Mouse (Mus musculus): ENCODE data around the gene Afp. TPM values are rescaled to one million over a fixed set of nuclear protein-coding genes. Genes with fewer than 3 reads are reported as not detected.
A peak's percentile ranks its signal among the peaks of the same experiment; 100 is the strongest.

Afp gene
- polyA plus RNA-seq, 1 experiment, result 0.21 TPM

GRCm38 (mm10) chr5:90485597-90485996 is 4.9 kb upstream of the Afp start:
- H3K27ac ChIP-seq (ENCODE audit: control insufficient read depth, insufficient read depth, low read depth, low read length), result no peak overlapping the region
- H3K36me3 ChIP-seq (ENCODE audit: control insufficient read depth, insufficient read depth, low read length), result no peaks in the 10 kb centered on the region
- no peak for TF ChIP-seq POLR2A (IDR thresholded peaks at IDR 0.05; ENCODE audit: control insufficient read depth, low read depth, low read length)
- no peak for TF ChIP-seq CTCF (IDR thresholded peaks at IDR 0.05; ENCODE audit: control insufficient read depth, insufficient read depth, insufficient replicate concordance, low read depth, low read length)
- no peaks in the 10 kb centered on the region for H3K4me1 ChIP-seq (ENCODE audit: control insufficient read depth, insufficient read depth, low read length)
- no peaks in the 10 kb centered on the region for H3K27me3 ChIP-seq (ENCODE audit: control insufficient read depth, insufficient read depth, low read length)
- no peak overlapping the region for H3K4me3 ChIP-seq (ENCODE audit: control insufficient read depth, low read depth, low read length)

- no peak overlapping the region for H3K4me3 ChIP-seq (ENCODE audit: control insufficient read depth, low read depth, low read length)
- H3K27me3 ChIP-seq (ENCODE audit: control insufficient read depth, insufficient read depth, low read length), result no peaks in the 10 kb centered on the region
- H3K36me3 ChIP-seq (ENCODE audit: control insufficient read depth, insufficient read depth, low read length), result no peaks in the 10 kb centered on the region
- no peak for TF ChIP-seq CTCF (IDR thresholded peaks at IDR 0.05; ENCODE audit: control insufficient read depth, insufficient read depth, insufficient replicate concordance, low read depth, low read length)
- TF ChIP-seq POLR2A (IDR thresholded peaks at IDR 0.05; ENCODE audit: control insufficient read depth, low read depth, low read length), result no peak
- H3K27ac ChIP-seq (ENCODE audit: control insufficient read depth, insufficient read depth, low read depth, low read length), result no peak overlapping the region
- no peaks in the 10 kb centered on the region; the same call in 1 of the 2 replicates for H3K4me1 ChIP-seq (ENCODE audit: control insufficient read depth, insufficient read depth, low read length)
Measured at GRCm38 (mm10) chr5:90488323-90488722, 2.2 kb upstream of the Afp start.

GRCm38 (mm10) chr5:90492440-90492839 is 1.9 kb downstream of the Afp start:
- H3K27ac ChIP-seq (ENCODE audit: control insufficient read depth, insufficient read depth, low read depth, low read length), result no peak overlapping the region
- no peaks in the 10 kb centered on the region for H3K27me3 ChIP-seq (ENCODE audit: control insufficient read depth, insufficient read depth, low read length)
- no peaks in the 10 kb centered on the region; the same call in 1 of the 2 replicates for H3K4me1 ChIP-seq (ENCODE audit: control insufficient read depth, insufficient read depth, low read length)
- TF ChIP-seq CTCF (IDR thresholded peaks at IDR 0.05; ENCODE audit: control insufficient read depth, insufficient read depth, insufficient replicate concordance, low read depth, low read length), result no peak
- TF ChIP-seq POLR2A (IDR thresholded peaks at IDR 0.05; ENCODE audit: control insufficient read depth, low read depth, low read length), result no peak
- no peak overlapping the region for H3K4me3 ChIP-seq (ENCODE audit: control insufficient read depth, low read depth, low read length)
- H3K36me3 ChIP-seq (ENCODE audit: control insufficient read depth, insufficient read depth, low read length), result no peaks in the 10 kb centered on the region

- Histone ChIP-seq H3K27me3 (ENCODE audit: control insufficient read depth, insufficient read depth, low read length) (no peaks in the 10 kb centered on the region), H3K36me3 (ENCODE audit: control insufficient read depth, insufficient read depth, low read length) (no peaks in the 10 kb centered on the region), H3K4me1 (ENCODE audit: control insufficient read depth, insufficient read depth, low read length) (no peaks in the 10 kb centered on the region; the same call in 1 of the 2 replicates), H3K27ac (ENCODE audit: control insufficient read depth, insufficient read depth, low read depth, low read length) (no peak overlapping the region), H3K4me3 (ENCODE audit: control insufficient read depth, low read depth, low read length) (no peak overlapping the region)
- TF ChIP-seq POLR2A (IDR thresholded peaks at IDR 0.05; ENCODE audit: control insufficient read depth, low read depth, low read length), result no peak
- no peak for TF ChIP-seq CTCF (IDR thresholded peaks at IDR 0.05; ENCODE audit: control insufficient read depth, insufficient read depth, insufficient replicate concordance, low read depth, low read length)
Measured at GRCm38 (mm10) chr5:90494308-90494707, 3.8 kb downstream of the Afp start.

- Histone ChIP-seq H3K27ac (ENCODE audit: control insufficient read depth, insufficient read depth, low read depth, low read length) (no peak overlapping the region), H3K36me3 (ENCODE audit: control insufficient read depth, insufficient read depth, low read length) (no peaks in the 10 kb centered on the region), H3K4me3 (ENCODE audit: control insufficient read depth, low read depth, low read length) (no peak overlapping the region), H3K27me3 (ENCODE audit: control insufficient read depth, insufficient read depth, low read length) (no peaks in the 10 kb centered on the region), H3K4me1 (ENCODE audit: control insufficient read depth, insufficient read depth, low read length) (no peaks in the 10 kb centered on the region; the same call in 1 of the 2 replicates)
- no peak for TF ChIP-seq POLR2A (IDR thresholded peaks at IDR 0.05; ENCODE audit: control insufficient read depth, low read depth, low read length)
- no peak for TF ChIP-seq CTCF (IDR thresholded peaks at IDR 0.05; ENCODE audit: control insufficient read depth, insufficient read depth, insufficient replicate concordance, low read depth, low read length)
Measured at GRCm38 (mm10) chr5:90499509-90499908, 9.0 kb downstream of the Afp start.

- H3K27ac ChIP-seq (ENCODE audit: control insufficient read depth, insufficient read depth, low read depth, low read length), result no peak overlapping the region
- H3K36me3 ChIP-seq (ENCODE audit: control insufficient read depth, insufficient read depth, low read length), result no peaks in the 10 kb centered on the region
- peak; percentile 82; the same call in 1 of the 2 replicates for TF ChIP-seq CTCF (IDR thresholded peaks at IDR 0.05; ENCODE audit: control insufficient read depth, insufficient read depth, insufficient replicate concordance, low read depth, low read length)
- no peak for TF ChIP-seq POLR2A (IDR thresholded peaks at IDR 0.05; ENCODE audit: control insufficient read depth, low read depth, low read length)
- H3K27me3 ChIP-seq (ENCODE audit: control insufficient read depth, insufficient read depth, low read length), result no peaks in the 10 kb centered on the region
- H3K4me3 ChIP-seq (ENCODE audit: control insufficient read depth, low read depth, low read length), result no peak overlapping the region
- H3K4me1 ChIP-seq (ENCODE audit: control insufficient read depth, insufficient read depth, low read length), result peaks cover 5% of the 10 kb centered on the region
Measured at GRCm38 (mm10) chr5:90500714-90501113, 10.2 kb downstream of the Afp start.

GRCm38 (mm10) chr5:90501752-90502151 is 11.2 kb downstream of the Afp start:
- H3K27me3 ChIP-seq (ENCODE audit: control insufficient read depth, insufficient read depth, low read length), result no peaks in the 10 kb centered on the region
- H3K4me1 ChIP-seq (ENCODE audit: control insufficient read depth, insufficient read depth, low read length), result peaks cover 5% of the 10 kb centered on the region
- TF ChIP-seq POLR2A (IDR thresholded peaks at IDR 0.05; ENCODE audit: control insufficient read depth, low read depth, low read length) (no peak), CTCF (IDR thresholded peaks at IDR 0.05; ENCODE audit: control insufficient read depth, insufficient read depth, insufficient replicate concordance, low read depth, low read length) (no peak)
- no peak overlapping the region for H3K27ac ChIP-seq (ENCODE audit: control insufficient read depth, insufficient read depth, low read depth, low read length)
- no peak overlapping the region for H3K4me3 ChIP-seq (ENCODE audit: control insufficient read depth, low read depth, low read length)
- H3K36me3 ChIP-seq (ENCODE audit: control insufficient read depth, insufficient read depth, low read length), result no peaks in the 10 kb centered on the region

- TF ChIP-seq POLR2A (IDR thresholded peaks at IDR 0.05; ENCODE audit: control insufficient read depth, low read depth, low read length) (no peak), CTCF (IDR thresholded peaks at IDR 0.05; ENCODE audit: control insufficient read depth, insufficient read depth, insufficient replicate concordance, low read depth, low read length) (no peak)
- Histone ChIP-seq H3K36me3 (ENCODE audit: control insufficient read depth, insufficient read depth, low read length) (no peaks in the 10 kb centered on the region), H3K27ac (ENCODE audit: control insufficient read depth, insufficient read depth, low read depth, low read length) (no peak overlapping the region), H3K4me3 (ENCODE audit: control insufficient read depth, low read depth, low read length) (peak overlapping the region; percentile 48), H3K27me3 (ENCODE audit: control insufficient read depth, insufficient read depth, low read length) (no peaks in the 10 kb centered on the region), H3K4me1 (ENCODE audit: control insufficient read depth, insufficient read depth, low read length) (peaks cover 5% of the 10 kb centered on the region)
Measured at GRCm38 (mm10) chr5:90504742-90505141, 14.2 kb downstream of the Afp start.
